Mouse (Mus musculus): ENCODE measurements around the gene Fmnl3.

- no peak for TF ChIP-seq GATA1 (IDR thresholded peaks at IDR 0.05; ENCODE audit: borderline replicate concordance, low read length)
- TF ChIP-seq FLI1 (IDR thresholded peaks at IDR 0.05; ENCODE audit: low read length): no peak
These were observed 31.4 kb downstream of the Fmnl3 start for GRCm38 (mm10) chr15:99338916-99339315.
